Mouse (Mus musculus) liver, adult (tissue): Measurements from ENCODE around the gene Faim2.

Experiments
- GATA4 ChIP-seq: IDR thresholded peaks from 2 replicates; pipeline ENCODE4 v1.6.1; 2014; ENCODE audit warnings: mild to moderate bottlenecking, low read length; ENCODE audit not compliant: insufficient replicate concordance

The Faim2 gene

GRCm38 (mm10) chr15:99527629-99528353 is at the start of gene Faim2:
TSS of gene Faim2 (minus strand) at chr15:99528165.
- no peak for TF ChIP-seq GATA4

- TF ChIP-seq GATA4: no peak
Observed at GRCm38 (mm10) chr15:99569123-99569522, 41.2 kb upstream of the Faim2 start.

- TF ChIP-seq GATA4: no peak
Observed at GRCm38 (mm10) chr15:99568682-99569081, 40.7 kb upstream of the Faim2 start.

GRCm38 (mm10) chr15:99567371-99567770 is 39.4 kb upstream of the Faim2 start:
- TF ChIP-seq GATA4: no peak

GRCm38 (mm10) chr15:99560246-99560645 is 32.3 kb upstream of the Faim2 start:
- no peak for TF ChIP-seq GATA4

GRCm38 (mm10) chr15:99558947-99559346 is 31.0 kb upstream of the Faim2 start:
- no peak for TF ChIP-seq GATA4

- no peak for TF ChIP-seq GATA4
Observed at GRCm38 (mm10) chr15:99553767-99554166, 25.8 kb upstream of the Faim2 start.

GRCm38 (mm10) chr15:99549901-99550300 is 21.9 kb upstream of the Faim2 start:
- TF ChIP-seq GATA4: no peak

GRCm38 (mm10) chr15:99547732-99548131 is 19.8 kb upstream of the Faim2 start:
- TF ChIP-seq GATA4: no peak

GRCm38 (mm10) chr15:99546596-99546995 is 18.6 kb upstream of the Faim2 start:
- TF ChIP-seq GATA4: no peak

GRCm38 (mm10) chr15:99544047-99544446 is 16.1 kb upstream of the Faim2 start:
- no peak for TF ChIP-seq GATA4

- TF ChIP-seq GATA4: no peak
Observed at GRCm38 (mm10) chr15:99539891-99540290, 11.9 kb upstream of the Faim2 start.

- no peak for TF ChIP-seq GATA4
Observed at GRCm38 (mm10) chr15:99536889-99537862, 9.2 kb upstream of the Faim2 start.

GRCm38 (mm10) chr15:99532023-99532422 is 4.1 kb upstream of the Faim2 start:
- TF ChIP-seq GATA4: no peak

- TF ChIP-seq GATA4: no peak
Observed at GRCm38 (mm10) chr15:99531146-99531545, 3.2 kb upstream of the Faim2 start.

- TF ChIP-seq GATA4: no peak
Observed at GRCm38 (mm10) chr15:99526681-99527080, 1.3 kb downstream of the Faim2 start.

GRCm38 (mm10) chr15:99520306-99520705 is 7.7 kb downstream of the Faim2 start:
- no peak for TF ChIP-seq GATA4

GRCm38 (mm10) chr15:99519626-99520025 is 8.3 kb downstream of the Faim2 start:
- TF ChIP-seq GATA4: no peak
